Mouse (Mus musculus): ENCODE data around the gene Tex35.

The Tex35 gene

DNA sequence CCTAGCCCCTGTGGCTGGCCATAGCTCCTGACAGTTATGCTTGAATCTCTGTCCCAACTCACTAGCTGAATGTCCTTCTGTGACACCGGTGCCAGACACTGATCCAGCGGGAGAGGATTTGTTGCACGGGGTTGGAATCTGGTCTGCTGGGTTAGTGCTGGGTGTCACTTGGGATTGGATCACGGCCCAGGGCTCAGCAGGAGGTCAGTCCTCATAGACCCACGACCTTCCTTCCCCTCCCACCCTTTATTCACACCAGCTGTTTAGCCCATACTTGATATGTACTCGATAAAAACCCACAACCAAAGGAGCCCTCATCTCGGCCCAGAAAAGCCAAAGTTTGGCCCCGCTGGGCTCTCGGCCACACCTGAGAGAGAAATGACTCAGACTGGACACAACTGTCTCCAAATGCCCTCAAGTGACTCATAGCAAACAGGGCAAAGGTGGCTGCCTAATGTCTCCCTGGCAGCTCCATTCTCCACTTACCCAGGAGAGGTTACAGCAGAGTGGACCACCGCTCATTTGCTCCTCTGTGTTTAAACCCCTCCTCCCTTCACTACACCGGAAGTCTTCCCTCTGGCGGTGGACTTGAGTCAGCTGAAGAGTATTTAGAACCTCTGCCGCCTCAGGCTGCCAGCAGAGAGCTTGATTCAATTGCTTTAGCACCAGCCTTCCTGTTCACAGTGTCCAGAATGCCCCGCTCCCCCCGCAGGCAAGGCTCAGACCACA, 27.2 kb downstream of the Tex35 start:
- no peak for DNase-seq

DNA sequence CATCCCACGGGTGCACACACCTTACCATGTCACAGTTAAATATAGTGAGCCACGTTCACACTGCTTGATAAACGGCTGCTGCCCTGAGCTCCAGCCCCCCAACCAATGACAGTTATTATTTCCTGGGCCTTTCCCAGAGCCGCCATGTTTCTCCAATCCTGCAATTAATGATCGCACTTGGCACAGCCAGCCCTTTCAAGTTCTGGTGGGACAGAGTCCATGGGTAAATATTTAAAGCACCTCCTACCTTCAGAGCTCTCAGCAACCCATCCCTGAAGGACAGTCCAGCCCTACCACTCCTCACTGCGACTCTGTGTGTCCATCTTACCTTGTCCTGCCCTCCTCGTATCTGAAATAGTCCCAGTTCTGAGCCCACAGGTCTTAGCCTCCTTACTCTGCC, 28.4 kb downstream of the Tex35 start:
- no peak for DNase-seq

DNA sequence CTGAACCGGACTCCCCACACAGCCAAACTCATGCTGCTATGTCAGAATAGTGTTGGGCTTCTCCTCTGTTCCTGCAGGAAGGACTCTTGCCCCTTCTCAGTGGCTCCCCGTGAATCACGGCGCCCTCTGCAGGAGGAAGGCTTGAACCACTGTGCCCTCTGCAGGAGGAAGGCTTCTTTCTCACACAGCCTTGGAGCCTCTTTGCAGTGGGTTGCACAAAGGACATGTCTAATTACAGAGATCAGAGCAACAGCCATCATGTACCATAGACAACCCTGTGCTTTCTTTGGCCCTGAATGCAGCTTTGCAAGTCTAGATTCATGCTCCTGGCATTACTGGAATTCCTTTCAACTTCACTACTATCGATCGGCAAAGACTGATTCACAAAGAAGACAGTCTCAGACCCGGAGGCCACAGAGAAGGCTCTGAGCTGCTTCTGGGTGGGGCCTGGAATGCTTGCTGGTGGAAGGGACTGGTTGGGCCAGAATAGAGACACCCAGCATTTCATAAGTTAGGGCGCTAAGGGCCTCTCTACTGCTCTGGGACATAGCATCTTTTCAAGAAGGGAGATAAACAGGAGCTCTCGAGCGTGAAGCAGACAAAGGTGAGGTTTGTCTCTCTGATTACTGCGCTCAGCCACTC, 29.0 kb downstream of the Tex35 start:
- no peak for DNase-seq

DNA sequence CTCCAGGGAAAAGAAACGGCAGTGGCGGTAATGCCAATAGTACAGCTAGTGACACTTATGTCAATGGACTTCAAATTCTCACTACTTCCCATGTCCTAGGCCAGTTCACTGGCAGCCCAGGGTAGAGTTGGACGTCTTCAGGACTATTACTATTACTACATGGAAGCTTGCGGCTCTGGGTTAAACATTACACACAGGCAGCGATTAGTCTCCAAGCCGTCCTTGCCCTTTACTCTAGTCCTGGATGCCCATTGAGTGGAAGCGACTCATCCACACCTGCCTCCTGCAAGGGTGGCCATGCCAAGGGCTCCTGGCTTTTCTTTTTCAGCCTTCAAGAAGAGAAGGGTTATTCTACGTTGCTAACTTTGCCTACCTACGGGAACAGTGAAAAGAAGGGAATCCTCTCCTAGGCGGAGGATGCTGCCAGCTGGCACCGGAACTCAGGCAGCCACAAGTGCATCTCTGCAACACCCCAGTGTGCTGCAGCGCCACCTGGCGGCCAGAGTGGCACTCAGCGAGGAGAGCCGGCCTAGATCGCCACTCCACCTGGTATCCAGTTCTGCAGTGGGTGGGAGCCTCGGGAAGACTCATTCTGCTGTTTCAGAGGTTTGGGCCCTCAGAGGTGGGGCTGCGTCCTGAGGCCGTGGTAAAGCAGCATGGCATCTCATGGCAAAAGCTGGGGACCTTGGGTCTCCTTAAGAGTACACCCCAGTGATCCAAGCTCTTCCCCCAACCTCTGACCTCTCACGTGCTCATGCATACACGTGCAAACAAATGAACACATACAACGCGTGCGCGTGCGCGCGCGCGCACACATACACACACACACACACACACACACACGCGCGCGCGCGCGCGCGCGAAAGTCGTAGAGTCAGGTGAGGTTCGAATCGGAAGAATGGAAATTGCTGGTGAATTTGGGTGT, 31.4 kb downstream of the Tex35 start:
- DNase-seq: peak; percentile 77

DNA sequence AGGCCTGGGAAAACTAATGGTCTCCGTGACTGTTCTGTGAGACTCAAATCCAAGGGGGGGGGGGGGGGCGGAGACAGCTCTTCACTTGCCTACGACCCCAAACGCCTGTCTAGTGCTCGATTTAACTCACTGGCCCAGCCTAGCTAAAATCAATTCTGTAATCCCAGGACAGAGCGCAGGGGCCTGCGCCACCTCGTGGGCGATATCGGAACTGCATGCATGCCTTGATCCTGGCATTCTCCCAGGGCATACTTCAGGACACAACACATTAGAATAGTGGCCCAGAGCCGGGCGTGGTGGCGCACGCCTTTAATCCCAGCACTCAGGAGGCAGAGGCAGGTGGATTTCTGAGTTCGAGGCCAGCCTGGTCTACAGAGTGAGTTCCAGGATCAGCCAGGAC, 32.2 kb downstream of the Tex35 start:
- DNase-seq: peak; percentile 79

DNA sequence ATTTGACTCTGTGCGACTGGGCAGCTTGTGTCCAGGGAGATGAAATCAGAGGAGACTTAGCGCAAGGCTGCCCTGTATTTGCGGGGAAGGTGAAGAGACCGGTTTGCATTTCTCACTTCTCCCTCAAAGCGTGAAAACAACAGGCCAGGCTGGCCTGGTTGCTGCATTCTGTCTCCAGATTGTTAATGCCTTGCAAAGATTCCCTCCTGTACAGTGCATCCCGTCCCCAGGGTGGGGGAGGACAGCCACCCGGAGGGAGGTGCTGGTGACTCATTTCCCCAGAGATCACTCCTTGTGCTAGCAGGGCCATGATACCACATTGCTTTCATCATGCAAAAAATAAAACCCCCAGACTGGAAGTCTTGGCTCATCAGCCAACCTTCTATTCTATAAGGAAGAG, 33.5 kb downstream of the Tex35 start:
- DNase-seq: no peak

DNA sequence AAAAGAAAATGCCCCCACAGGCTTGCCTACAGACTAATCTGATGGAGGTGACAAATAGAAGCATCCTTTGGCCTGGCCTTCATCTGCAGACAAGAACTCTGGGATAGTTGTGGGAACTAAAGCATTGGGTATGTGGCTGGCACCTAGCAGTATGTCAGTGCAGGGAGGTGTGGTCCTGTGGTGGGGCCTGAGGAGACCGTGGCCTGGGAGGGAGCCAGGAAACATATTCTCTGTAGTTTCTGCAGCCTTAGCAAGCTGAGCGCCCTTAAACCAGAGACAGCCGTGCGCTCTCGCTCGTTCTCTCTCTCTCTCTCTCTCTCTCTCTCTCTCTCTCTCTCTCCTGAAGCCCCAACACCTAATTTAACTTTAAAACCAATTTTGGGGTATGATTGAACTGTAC, 34.1 kb downstream of the Tex35 start:
- DNase-seq: no peak

DNA sequence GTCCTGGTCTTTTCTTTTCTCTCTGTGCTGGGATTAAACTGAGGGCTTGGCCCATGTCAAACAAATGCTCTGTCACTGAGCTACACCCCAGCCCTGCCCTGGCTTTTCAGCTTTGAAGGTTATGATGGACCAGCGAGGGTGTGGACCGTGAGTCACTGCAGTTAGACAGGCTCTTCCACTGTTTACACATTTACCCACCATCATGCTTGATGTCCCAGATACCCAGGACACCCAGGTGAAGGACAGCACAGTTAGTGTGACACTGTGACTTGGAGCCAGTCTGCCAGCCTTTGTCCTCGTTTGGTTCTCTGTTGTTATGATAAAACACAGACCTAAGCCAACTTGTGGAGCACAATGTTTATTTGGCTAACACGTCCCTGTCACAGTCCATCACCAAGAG, 34.9 kb downstream of the Tex35 start:
- no peak for DNase-seq

DNA sequence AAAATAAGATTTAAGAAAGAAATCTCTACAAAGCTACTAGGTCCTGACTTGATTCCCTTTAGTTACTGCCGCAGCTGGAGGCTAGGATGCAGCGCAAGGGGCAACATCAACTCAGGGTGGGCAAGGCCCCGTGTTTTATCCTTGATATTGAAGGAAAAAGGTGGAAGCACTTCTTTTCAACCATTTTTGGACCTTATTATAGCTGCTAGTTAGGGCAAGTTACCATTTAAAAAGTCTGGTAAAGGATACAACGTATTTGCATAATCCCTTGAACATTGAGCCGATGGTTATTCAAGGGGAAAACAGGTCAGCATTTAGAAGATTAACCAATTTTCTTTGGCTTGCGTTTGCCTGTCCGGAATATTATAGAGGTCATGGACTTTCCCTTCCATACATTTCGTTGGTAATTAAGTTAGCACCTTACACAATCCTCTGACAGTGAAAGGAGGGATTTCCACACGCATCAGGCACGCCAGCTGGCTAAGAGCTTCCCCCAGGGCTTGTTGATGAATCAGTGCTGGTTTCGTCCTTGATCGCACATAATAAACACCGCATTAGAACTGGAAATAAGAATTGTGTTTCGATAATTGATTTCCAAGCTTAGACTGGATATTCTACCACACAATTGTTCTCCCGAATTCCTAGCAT, 39.2 kb downstream of the Tex35 start:
- no peak for DNase-seq

DNA sequence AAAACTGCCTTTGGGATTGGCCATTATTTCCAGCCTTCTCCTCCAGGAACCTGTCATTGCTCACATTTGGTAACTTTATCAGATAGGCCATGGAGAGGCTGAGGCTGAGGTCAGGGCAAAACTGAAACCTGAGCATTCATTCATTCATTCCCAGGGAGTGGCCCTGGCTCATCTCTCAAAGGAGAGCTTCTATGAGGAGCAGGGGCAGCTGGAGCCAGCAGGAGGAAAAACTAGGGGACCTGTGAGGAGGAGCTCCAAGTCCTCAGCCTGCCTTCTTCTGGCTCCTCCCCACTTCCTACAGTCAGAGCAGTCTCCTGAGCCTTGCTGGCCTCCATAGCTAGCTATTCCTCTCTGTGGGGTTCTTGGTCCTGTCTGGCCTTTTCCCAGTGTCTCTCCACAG, 40.2 kb downstream of the Tex35 start:
- DNase-seq: no peak

DNA sequence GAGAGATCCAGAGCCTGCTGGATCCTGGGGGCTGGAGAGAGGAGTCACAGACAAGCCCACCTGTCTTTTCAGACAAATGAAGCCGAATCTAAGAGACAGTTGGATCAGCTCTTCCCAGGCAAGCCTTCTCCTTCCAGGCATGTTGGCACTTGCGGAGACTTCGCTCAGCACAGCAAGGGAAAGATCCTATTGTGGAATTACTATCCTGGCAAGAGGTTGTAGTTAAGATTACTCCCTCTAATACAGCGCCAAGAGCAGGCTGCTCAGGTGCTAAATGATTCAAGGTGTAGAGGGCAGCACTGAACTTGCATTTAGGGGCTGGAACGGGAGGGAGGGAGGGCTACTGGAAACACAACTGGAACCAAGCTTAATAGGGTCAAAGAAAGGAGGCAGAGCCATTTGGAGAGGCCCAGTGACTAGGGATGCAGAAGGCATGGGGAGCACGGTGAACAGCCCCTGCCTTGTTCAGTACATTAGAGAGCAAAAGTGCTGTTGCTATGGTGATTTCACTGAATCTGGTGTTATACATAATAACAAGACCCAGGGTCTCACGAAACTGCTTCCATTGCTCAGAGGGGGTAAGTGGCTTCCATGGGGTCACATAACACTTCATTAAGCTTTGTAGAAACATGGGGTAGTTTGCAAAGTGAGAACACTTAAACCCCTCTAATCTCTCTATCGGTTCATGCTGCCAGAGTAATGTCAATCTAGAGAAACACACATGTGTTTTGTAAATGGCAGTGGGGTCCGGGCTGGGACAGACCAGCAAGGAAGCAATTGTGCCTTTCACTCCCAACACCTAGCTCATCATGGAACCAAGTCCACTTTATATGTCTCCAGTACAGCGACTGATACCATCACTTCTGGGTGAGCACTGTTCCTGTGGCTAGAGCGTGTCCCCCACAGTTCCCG, 42.4 kb downstream of the Tex35 start:
- DNase-seq: no peak

DNA sequence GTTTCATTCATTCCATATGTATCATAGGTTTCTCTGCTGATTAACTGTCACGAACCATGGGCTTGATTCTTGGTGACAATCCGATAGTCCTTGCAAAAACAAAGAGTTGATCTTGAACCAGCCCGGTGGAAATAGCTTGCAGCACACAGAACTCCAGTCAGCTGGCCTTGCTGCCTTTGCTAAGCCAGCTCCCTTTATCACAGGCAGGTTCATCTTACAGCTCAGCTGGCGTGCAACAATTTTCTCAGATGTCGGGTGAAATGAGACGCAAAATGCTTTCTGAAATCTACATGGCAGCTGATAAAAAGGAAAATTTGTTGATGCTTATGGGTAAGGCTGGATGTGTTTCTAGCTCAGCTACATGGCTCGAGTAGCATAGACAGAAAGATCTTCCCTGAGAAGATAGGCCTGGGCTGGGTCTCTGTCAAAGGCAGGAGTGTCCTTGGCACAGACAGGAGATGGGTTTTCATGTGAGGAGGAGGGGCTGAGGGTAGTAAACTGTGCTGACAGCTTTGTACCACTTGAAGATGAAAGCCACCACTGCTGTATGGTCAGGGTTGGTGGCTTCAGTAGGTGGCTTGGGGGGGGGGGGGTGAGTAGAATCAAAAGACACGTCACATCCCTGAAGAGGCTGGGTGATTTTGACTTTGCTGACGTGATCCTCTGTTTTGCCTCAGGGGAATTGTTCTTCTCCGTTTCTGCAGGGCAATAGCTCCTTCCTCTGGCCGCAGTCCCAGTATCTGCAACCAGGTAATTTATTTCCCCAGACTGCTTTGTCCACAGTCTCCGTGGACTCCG, 45.0 kb downstream of the Tex35 start:
- DNase-seq: no peak

DNA sequence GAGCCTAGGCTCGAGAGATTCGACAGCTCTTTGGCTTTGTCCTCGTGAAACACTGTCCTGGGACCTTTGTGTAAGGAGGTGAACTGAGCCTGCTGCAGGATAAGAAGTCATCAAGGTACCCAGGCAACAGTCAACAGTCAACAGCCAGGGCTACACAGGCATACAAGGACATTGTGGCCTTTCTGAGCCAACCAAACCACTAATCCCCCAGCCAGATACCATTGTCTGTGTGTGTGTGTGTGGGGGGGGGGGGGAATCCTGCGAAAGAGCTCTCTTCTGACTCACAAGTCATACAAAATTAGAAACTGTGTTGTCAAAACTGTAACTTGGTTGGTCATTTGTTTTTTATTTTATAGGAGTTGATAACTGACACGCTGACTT, 46.0 kb downstream of the Tex35 start:
- no peak for DNase-seq

DNA sequence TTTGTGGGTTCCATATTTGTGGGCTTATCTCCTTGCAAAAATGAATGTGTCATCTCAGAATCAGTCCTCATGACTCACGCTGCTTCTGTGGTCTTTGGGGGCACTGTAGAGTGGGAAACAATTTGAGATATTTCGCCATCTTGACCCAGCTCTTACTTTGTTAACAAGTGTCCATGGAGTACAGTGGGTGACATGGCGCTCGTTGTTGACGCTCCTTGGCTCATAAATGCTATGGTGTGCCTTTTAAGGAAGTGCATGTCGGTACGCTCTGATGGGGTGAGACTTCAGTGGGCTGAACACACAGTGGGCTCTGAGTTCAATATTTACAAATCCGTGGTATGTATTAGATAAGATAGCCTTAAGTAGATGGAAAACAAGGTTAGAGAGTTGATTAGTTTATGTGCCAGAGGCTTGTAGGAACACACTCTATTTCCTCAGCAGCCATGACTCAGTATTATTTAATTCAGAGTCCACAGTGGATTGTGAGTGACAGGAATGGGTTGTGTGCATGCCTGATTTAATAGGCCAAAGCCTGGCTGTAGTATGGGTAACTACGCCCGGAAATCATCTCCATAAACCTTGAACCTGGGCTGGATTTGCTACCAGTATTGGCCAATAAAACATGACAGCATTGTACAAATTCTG, 46.6 kb downstream of the Tex35 start:
- DNase-seq: no peak

DNA sequence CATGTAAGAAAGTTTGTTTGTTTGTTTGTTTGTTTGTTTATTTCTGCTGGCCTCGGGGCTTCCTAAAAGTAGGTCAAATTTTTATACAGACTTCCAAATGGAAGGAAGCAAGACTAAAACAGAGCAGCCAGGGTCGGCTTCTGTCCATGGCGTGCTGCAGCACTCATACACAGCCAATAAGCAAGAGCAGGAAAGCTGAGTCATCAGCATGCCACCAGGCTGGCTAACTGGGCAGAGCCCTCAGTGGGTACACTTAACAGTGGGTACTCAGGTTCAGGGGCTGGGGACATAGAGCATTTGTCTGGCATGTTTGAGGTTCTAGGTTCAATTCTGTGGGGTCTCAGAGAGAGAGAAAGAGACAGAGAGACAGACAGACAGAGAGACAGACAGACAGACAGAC, 47.3 kb downstream of the Tex35 start:
- DNase-seq: no peak

DNA sequence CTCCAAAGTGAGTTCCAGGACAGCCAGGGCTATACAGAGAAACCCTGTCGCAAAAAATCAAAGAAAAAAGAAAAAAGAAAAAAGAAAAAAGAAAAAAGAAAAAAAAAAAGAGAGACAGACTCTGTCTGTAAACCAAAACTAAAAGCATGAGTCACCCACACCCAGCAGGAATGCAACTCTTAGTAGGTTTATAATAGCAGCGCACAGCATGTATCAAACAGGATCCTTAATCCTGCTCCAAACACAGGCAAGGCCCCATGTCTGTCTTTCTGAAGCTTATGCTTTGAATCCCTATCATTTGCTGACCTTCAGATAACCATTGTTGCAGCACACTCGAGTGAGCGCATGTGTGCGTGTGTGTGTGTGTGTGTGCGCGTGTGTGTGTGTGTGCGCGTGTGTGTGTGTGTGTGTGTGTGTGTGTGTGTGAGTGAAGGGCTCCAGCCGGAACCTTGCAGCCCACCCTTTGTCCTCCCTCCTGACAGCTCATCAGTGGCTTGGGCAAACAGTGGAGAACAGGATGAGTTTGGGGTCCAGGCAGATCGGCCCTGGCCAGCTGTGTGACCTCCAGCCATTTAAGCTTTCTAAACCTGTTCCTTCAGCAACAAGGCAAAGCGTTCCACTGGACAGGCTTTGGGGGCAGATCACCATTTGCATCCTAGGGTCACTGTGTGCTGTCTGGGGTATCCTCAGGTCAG, 47.9 kb downstream of the Tex35 start:
- no peak for DNase-seq

DNA sequence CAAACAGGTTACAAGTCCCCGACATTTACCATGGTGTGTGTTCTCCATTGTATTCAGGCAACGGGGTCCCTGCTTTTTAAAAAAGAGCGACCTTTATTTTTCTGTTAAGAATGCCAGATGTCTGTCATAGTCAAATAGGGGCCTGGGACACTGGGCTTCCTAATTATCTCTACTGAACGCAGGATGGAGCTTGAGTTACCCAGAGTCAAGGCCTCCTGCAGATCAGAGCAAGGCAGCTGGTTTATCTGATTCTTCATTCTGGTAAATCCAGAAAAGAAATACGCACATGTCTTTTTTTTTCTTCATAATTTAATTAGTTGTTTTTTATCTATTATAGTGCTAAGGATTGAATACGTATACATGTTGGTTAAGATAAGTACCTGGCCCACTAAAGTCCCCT, 52.6 kb downstream of the Tex35 start:
- no peak for DNase-seq

DNA sequence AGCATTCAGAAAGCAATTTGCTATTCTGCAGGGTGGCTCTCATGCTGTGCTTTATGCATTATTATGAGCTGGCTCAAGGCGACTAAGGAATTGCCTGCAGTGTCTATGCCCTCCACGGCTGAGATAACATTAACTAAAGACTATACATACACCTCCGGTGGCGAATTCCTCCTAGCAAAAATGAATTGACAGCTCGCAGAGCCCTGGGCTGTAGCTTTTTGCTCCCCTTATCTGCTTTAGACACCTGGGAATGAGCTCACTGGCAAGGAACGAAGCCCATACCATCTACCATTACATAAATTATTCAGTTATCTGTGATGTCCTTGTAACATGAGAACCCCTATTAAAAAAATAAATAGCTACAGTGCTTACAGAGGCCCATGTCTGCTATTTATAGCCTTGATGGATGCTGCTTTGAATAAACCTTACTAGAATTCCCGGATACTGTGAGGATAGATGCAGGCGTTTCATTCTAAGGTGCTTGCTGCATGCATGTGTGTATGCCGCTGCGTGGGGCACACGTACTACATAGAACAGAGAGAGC, 53.1 kb downstream of the Tex35 start:
- no peak for DNase-seq

DNA sequence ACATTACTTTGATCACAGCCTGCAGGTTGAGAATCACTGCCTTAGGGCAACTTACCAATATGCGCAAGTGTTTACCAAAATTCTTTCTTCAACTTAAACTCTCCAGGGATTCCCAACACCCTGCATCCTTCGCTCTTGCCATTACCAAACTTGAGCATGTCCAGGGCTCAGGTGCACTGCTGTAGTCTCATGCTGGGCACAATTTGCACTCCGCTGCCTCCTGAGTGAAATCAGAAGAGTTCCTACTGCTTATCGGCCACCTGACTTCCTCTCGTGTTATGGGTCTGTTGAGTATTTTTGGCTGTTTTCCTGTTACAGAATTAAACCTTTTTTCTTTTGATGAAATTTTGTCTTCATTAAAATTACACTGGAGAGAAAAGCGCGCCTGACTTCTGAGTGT, 53.8 kb downstream of the Tex35 start:
- no peak for DNase-seq

DNA sequence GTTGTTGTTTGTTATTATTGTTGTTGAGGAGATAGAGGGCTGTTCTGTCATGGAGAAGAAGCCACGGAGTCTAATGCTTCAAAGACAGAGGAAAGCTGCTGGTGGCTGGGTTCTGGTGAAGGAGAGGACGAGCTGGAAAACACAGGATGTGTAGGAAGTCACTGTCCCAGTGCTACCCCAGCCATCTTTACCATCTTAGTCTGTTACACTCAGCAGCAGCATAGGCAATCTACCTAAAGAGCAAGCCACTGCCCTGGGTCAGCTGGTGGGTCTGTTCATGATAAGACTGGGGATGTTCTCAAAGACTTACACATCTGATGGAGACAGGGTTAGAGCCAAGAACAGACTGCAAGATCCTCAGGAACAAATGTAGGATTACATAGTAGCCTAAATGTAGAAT, 58.6 kb downstream of the Tex35 start:
- DNase-seq: no peak

Measured in cerebellum, adult 8-10 months (tissue).